ENCODE assay signal across 8 mouse cellular contexts in genomic region chr19:4614305-4615150, GRCm38 (mm10). TPM values are rescaled to one million over a fixed set of nuclear protein-coding genes. Genes with fewer than 3 reads are reported as not detected.
DNase-seq lines count a peak whose midpoint lies in the region; ATAC-seq and TF ChIP-seq lines count a peak whose summit lies in the region.

No protein-coding gene starts in this region.

- peak overlapping the region; percentile 75 for H3K27ac ChIP-seq in intestine, postnatal 0 days (ENCODE audit: low read depth, low read length)
- H3K27ac ChIP-seq in midbrain, embryonic 10.5 days (replicated peaks) = peak overlapping the region; percentile 98

- 29% methylated on average over 30 of the region's 49 CpGs for WGBS in intestine, postnatal 0 days
- 20% methylated on average over 41 of the region's 49 CpGs for WGBS in midbrain, embryonic 10.5 days

- no peaks in the 10 kb centered on the region for H3K27me3 ChIP-seq in intestine, postnatal 0 days (replicated peaks; ENCODE audit: control insufficient read depth, insufficient read depth, low read length)
- H3K27me3 ChIP-seq in midbrain, embryonic 10.5 days (ENCODE audit: low read depth, poor library complexity, severe bottlenecking) = peaks cover 18% of the 10 kb centered on the region

- ATAC-seq in cerebellum, adult (ENCODE audit: insufficient number of reproducible peaks, low FRiP score, low TSS enrichment) = peak; percentile 24; the same call in 1 of the 2 replicates
- ATAC-seq in intestine, postnatal 0 days = peak; percentile 51
- ATAC-seq in granulocyte monocyte progenitor cell, adult 5-6 weeks (replicated peaks; ENCODE audit: poor library complexity, severe bottlenecking) = no peak

- no peaks in the 10 kb centered on the region for H3K9me3 ChIP-seq in intestine, postnatal 0 days (ENCODE audit: control insufficient read depth)
- no peaks in the 10 kb centered on the region for H3K9me3 ChIP-seq in midbrain, embryonic 10.5 days (replicated peaks)

- peak overlapping the region; percentile 98 for H3K4me2 ChIP-seq in intestine, postnatal 0 days (replicated peaks; ENCODE audit: low read depth)

- H3K4me3 ChIP-seq in intestine, postnatal 0 days (ENCODE audit: low read depth, low read length) = peak overlapping the region; percentile 79
- peak overlapping the region; percentile 95 for H3K4me3 ChIP-seq in midbrain, embryonic 10.5 days

- DNase-seq in cerebellum, postnatal 4 days (ENCODE audit: low spot score in 2 of 2) = no peak
- DNase-seq in 3T3-L1 (ENCODE audit: low read depth, low spot score) = peak; percentile 34
- DNase-seq in embryo, embryonic 9.5 days (ENCODE audit: extremely low spot score) = peak; percentile 62
- DNase-seq in midbrain, embryonic 10.5 days (ENCODE audit: low spot score) = peak; percentile 59
- DNase-seq in spleen, postnatal 14 days (ENCODE audit: low spot score in 2 of 2) = no peak

- H3K36me3 ChIP-seq in intestine, postnatal 0 days (ENCODE audit: control insufficient read depth, insufficient read depth) = peaks cover 25% of the 10 kb centered on the region; the same call in 1 of the 2 replicates
- H3K36me3 ChIP-seq in midbrain, embryonic 10.5 days = peaks cover 33% of the 10 kb centered on the region

- peaks cover 3% of the 10 kb centered on the region; the same call in 1 of the 2 replicates for H3K4me1 ChIP-seq in intestine, postnatal 0 days (replicated peaks; ENCODE audit: control insufficient read depth, insufficient read depth, low read length)
- H3K4me1 ChIP-seq in midbrain, embryonic 10.5 days = peaks cover 56% of the 10 kb centered on the region

- H3K9ac ChIP-seq in intestine, postnatal 0 days (ENCODE audit: low read depth, low read length) = peak overlapping the region; percentile 69

- no peak for TF ChIP-seq CTCF in intestine, postnatal 0 days (IDR thresholded peaks at IDR 0.05; ENCODE audit: low read depth)

RNA-seq across cellular contexts. Expression of gene Lrfn4, which starts 0.9 kb away (rescaled TPM):
- 4.6 and 4.8 TPM in 2 replicates for polyA plus RNA-seq in intestine, postnatal 0 days (2015; fragmentation: Nextera tagmentation; extraction: Ambion mirVana)
- polyA plus RNA-seq in midbrain, embryonic 10.5 days (2016; fragmentation: Nextera tagmentation; extraction: Ambion mirVana) = 5.6 and 6.5 TPM in 2 replicates
- 2.6 and 3.5 TPM in 2 replicates for total RNA-seq in granulocyte monocyte progenitor cell, adult 5-6 weeks (2014; fragmentation: Nextera tagmentation)
- 1.8 and 3.7 TPM in 2 replicates for total RNA-seq in granulocyte monocyte progenitor cell, adult 5-6 weeks (2017)

RNA-seq across cellular contexts. Expression of gene Rce1, which starts 10.9 kb away (rescaled TPM):
- 37.0 and 37.4 TPM in 2 replicates for polyA plus RNA-seq in intestine, postnatal 0 days (2015; fragmentation: Nextera tagmentation; extraction: Ambion mirVana)
- polyA plus RNA-seq in midbrain, embryonic 10.5 days (2016; fragmentation: Nextera tagmentation; extraction: Ambion mirVana) = 80.7 and 87.0 TPM in 2 replicates
- 30.4 and 40.9 TPM in 2 replicates for total RNA-seq in granulocyte monocyte progenitor cell, adult 5-6 weeks (2014; fragmentation: Nextera tagmentation)
- 19.6 and 28.2 TPM in 2 replicates for total RNA-seq in granulocyte monocyte progenitor cell, adult 5-6 weeks (2017)

Comparison
In these comparisons a context has a peak if more than half of its experiments do, and no peak if none do; other contexts are left out.
1. DNase-seq: peak in 3T3-L1 (single experiment), embryo, embryonic 9.5 days (single experiment) and midbrain, embryonic 10.5 days (single experiment); none in cerebellum, postnatal 4 days (0 of 2) and spleen, postnatal 14 days (0 of 2).